Mouse (Mus musculus): ENCODE results near the gene Abi2.
A peak's percentile ranks its signal among the peaks of the same experiment; 100 is the strongest.

Abi2 gene

DNA sequence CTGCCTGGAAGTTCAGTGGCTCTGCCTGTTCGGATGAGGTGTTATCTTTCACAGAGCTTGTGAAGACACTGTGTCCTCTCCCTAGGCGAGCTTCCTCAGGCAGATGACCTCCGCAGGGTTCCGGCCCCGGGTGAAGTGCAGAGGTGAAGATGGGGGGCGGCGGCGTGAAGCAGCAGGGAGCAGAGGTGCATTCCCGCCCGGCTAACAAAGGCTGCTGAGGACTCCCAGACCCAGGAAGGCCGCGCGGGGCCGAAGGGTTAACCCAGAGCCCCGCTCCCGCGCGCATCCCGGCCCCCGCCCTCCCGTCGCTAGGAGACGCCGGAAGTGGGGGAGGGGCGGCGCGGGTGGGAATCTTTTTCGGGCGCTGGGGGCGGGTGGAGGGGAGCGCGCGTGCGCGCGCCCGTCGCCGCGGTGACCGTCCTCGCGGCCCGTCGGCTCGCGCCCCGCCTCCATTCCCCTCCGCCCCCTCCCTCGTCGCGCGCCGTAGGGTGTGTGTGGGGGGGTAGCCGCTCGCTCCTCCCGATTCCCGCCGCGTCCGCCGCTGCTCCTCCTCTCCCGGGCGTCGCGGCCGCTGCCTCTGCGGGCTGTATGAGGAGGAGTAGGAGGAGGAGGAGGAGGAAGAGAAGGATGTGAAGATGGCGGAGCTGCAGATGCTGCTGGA, at the start of gene Abi2:
Abi2 (plus strand) TSS at position 452 of the 661 bp plus-strand sequence.
- no peaks in the 10 kb centered on the region for H3K9me3 ChIP-seq (ENCODE audit: low read length)
- H3K4me3 ChIP-seq (replicated peaks; ENCODE audit: low read length): peak within 1 kb of the TSS; percentile 91
- TF ChIP-seq POU5F1 (IDR thresholded peaks at IDR 0.05; ENCODE audit: borderline replicate concordance, low read length) (no peak), NANOG (IDR thresholded peaks at IDR 0.05; ENCODE audit: borderline replicate concordance, low read length) (no peak), CTCF (conservative IDR thresholded peaks at IDR 0.05; ENCODE audit: low read length) (no peak)
- H3K4me1 ChIP-seq (replicated peaks; ENCODE audit: low read depth, low read length): peaks cover 48% of the 10 kb centered on the region
- H3K27me3 ChIP-seq (ENCODE audit: insufficient read depth, low read length): no peaks in the 10 kb centered on the region
- H3K36me3 ChIP-seq (ENCODE audit: insufficient read depth, low read length): no peaks in the 10 kb centered on the region

DNA sequence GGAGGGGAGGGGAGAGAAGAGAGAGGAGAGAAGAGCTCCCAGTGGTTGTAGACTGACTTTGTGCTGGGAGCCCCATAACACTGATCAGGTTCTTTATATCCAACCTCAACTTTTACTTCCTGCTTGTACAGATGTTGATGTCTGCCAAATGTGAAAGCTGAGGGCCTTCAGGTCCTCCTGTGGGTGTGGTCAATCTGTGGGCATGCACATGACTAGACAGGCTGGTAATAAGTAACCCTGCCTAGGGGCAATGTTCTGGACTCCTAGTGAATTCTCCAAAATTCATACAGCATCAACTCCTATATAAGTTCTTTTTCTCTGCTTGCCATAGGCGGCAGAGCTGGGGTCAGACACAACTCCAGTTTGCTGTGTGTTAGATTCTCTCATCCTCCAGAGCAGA, 47.8 kb upstream of the Abi2 start:
- Histone ChIP-seq H3K36me3 (ENCODE audit: insufficient read depth, low read length) (peaks cover 45% of the 10 kb centered on the region), H3K4me1 (replicated peaks; ENCODE audit: low read depth, low read length) (peaks cover 10% of the 10 kb centered on the region), H3K4me3 (replicated peaks; ENCODE audit: low read length) (no peak overlapping the region), H3K9me3 (ENCODE audit: low read length) (no peaks in the 10 kb centered on the region), H3K27me3 (ENCODE audit: insufficient read depth, low read length) (no peaks in the 10 kb centered on the region)
- TF ChIP-seq CTCF (conservative IDR thresholded peaks at IDR 0.05; ENCODE audit: low read length): no peak
- TF ChIP-seq NANOG (IDR thresholded peaks at IDR 0.05; ENCODE audit: borderline replicate concordance, low read length): no peak
- no peak for TF ChIP-seq POU5F1 (IDR thresholded peaks at IDR 0.05; ENCODE audit: borderline replicate concordance, low read length)

DNA sequence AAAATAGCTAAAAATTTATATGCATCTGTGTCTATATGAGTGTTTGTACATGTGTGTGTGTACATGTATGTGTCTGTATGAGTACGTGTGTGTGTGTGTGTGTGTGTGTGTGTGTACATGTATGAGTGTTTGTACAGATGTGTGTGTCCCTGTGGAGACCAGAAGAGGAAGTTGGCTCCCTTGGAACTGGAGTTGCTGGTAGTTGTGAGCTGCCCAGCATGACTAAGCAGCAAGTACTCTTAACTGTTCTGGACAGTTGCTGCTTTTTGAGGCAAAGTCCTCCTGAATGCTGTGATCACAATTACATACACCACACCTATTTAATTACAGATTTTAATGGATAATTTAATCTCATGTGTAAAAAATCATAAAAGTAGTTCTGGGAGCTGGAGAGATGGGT, 32.9 kb upstream of the Abi2 start:
- Histone ChIP-seq H3K4me1 (replicated peaks; ENCODE audit: low read depth, low read length) (no peaks in the 10 kb centered on the region), H3K4me3 (replicated peaks; ENCODE audit: low read length) (no peak overlapping the region), H3K36me3 (ENCODE audit: insufficient read depth, low read length) (peaks cover 77% of the 10 kb centered on the region), H3K27me3 (ENCODE audit: insufficient read depth, low read length) (no peaks in the 10 kb centered on the region), H3K9me3 (ENCODE audit: low read length) (peaks cover 17% of the 10 kb centered on the region)
- no peak for TF ChIP-seq NANOG (IDR thresholded peaks at IDR 0.05; ENCODE audit: borderline replicate concordance, low read length)
- no peak for TF ChIP-seq POU5F1 (IDR thresholded peaks at IDR 0.05; ENCODE audit: borderline replicate concordance, low read length)
- TF ChIP-seq CTCF (conservative IDR thresholded peaks at IDR 0.05; ENCODE audit: low read length): no peak

DNA sequence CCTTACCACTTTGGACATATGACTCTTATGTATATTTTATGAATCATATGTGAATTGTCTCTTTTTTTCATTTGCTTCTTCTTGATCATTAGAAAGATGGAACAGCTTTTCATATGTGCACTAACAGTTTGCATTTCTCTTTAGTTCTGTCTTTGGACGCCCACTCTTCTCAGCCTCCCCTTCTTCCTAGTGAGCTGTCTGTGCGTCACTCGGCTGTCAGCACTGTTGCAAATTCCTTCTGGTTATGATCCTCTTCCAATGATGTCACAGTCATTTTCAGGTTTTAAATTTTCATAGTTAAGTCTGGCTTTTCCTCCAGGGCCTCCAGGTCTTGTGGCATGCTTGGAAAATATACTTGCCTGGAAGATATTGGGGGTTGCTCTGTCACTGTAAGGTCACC, 27.5 kb upstream of the Abi2 start:
- H3K36me3 ChIP-seq (ENCODE audit: insufficient read depth, low read length): peaks cover 57% of the 10 kb centered on the region
- no peak for TF ChIP-seq NANOG (IDR thresholded peaks at IDR 0.05; ENCODE audit: borderline replicate concordance, low read length)
- no peak for TF ChIP-seq POU5F1 (IDR thresholded peaks at IDR 0.05; ENCODE audit: borderline replicate concordance, low read length)
- TF ChIP-seq CTCF (conservative IDR thresholded peaks at IDR 0.05; ENCODE audit: low read length): no peak
- no peak overlapping the region for H3K4me3 ChIP-seq (replicated peaks; ENCODE audit: low read length)
- H3K9me3 ChIP-seq (ENCODE audit: low read length): no peaks in the 10 kb centered on the region
- H3K4me1 ChIP-seq (replicated peaks; ENCODE audit: low read depth, low read length): no peaks in the 10 kb centered on the region
- no peaks in the 10 kb centered on the region for H3K27me3 ChIP-seq (ENCODE audit: insufficient read depth, low read length)

DNA sequence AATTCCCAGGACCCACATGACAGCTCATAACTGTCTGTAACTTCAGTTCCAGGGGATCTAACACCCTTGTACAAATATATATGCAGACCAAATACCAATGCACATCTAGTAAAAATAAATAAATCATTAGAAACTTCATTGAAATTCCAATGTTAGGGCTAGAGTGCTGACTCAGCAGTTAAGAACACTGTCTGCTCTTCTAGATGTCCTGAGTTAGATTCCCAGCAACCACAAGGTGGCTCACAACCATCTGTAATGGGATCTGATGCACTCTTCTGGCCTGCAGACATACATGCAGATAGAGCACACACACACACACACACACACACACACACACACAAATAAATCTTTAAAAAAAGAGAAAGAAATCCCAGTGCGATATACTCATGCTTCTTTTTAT, 4.6 kb upstream of the Abi2 start:
- Histone ChIP-seq H3K4me1 (replicated peaks; ENCODE audit: low read depth, low read length) (peaks cover 22% of the 10 kb centered on the region), H3K9me3 (ENCODE audit: low read length) (no peaks in the 10 kb centered on the region), H3K36me3 (ENCODE audit: insufficient read depth, low read length) (no peaks in the 10 kb centered on the region), H3K27me3 (ENCODE audit: insufficient read depth, low read length) (no peaks in the 10 kb centered on the region), H3K4me3 (replicated peaks; ENCODE audit: low read length) (no peak overlapping the region)
- TF ChIP-seq POU5F1 (IDR thresholded peaks at IDR 0.05; ENCODE audit: borderline replicate concordance, low read length) (no peak), CTCF (conservative IDR thresholded peaks at IDR 0.05; ENCODE audit: low read length) (0 out of 2 replicates have a peak, but pooled peaks have one; percentile 6)

DNA sequence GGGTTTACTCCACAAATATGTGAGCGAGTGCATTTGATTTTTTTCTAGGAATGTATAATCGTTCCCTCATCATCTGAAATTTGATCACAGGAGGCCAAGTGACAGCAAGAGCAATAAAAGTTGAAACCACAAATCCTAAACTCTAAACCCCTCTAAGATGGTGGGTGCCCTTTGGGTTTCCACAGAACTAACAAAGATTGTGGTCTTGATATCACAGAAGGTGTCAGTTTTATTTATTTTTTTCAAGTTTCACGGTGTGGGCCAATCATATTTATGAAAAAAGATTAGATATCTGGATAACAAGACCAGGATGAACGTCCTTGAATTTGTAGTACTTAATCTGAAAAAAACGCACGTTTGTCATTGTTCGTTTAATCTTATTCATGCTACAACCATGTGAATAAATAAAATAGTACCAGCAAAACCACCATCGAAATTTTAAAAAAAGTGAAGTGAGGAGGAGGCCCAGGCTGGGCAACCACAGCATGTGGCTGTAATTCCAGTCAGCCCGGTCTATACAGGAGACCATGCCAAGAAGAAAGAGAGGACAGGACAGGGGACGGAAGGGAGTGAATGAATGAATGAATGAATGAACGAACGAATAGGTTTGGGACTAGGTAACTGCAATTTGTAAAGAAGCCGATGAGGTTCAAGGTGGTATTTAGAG, 785 bp upstream of the Abi2 start:
- no peaks in the 10 kb centered on the region for H3K27me3 ChIP-seq (ENCODE audit: insufficient read depth, low read length)
- H3K4me3 ChIP-seq (replicated peaks; ENCODE audit: low read length): peak overlapping the region; percentile 91
- peaks cover 43% of the 10 kb centered on the region for H3K4me1 ChIP-seq (replicated peaks; ENCODE audit: low read depth, low read length)
- no peak for TF ChIP-seq CTCF (conservative IDR thresholded peaks at IDR 0.05; ENCODE audit: low read length)
- TF ChIP-seq POU5F1 (IDR thresholded peaks at IDR 0.05; ENCODE audit: borderline replicate concordance, low read length): no peak
- no peak for TF ChIP-seq NANOG (IDR thresholded peaks at IDR 0.05; ENCODE audit: borderline replicate concordance, low read length)
- no peaks in the 10 kb centered on the region for H3K9me3 ChIP-seq (ENCODE audit: low read length)
- H3K36me3 ChIP-seq (ENCODE audit: insufficient read depth, low read length): no peaks in the 10 kb centered on the region

DNA sequence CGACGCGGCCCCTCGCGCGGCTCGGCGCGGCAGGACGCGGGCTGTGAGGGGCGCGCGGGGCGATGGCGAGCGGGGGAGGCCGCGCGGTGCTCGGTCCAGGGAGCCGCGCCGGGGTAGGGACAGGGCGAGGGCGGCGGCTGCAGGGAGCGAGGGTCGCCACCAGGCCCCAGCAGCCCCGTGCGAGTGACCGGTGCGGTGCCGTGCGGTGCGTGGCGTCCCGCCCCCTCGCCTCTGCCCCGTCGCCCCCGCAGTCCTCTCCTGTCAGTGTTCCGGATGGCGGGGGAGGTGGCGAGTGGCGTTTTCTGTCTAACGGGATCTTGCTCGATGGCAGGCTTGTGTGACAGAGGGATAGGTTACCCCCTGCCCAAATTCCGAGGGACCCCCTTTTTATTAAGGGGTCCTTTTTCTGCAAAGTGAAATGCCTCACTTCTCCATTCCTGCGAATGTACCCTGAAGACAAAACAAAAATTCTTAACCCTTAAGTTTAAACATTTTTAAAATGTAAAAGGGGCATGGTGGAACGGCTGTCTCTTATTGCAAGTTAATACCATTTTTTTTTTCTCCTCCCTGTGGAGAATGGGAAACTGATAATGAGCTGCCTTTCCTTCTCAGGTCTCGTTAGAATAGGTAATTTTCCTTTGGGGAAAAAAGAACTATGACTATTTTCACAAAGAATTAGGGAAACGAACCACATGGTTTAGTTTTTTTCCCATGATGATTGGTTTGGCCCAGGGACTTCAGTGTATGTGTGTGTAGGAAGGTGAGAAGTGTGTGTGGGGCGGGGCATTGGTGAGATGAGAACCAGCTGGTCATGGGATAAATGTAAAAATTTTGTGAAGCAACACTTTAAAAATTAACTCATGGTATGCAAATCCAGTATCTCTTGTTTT, 754 bp downstream of the Abi2 start:
- Histone ChIP-seq H3K4me1 (replicated peaks; ENCODE audit: low read depth, low read length) (peaks cover 52% of the 10 kb centered on the region), H3K9me3 (ENCODE audit: low read length) (no peaks in the 10 kb centered on the region), H3K4me3 (replicated peaks; ENCODE audit: low read length) (peak overlapping the region; percentile 91), H3K27me3 (ENCODE audit: insufficient read depth, low read length) (no peaks in the 10 kb centered on the region), H3K36me3 (ENCODE audit: insufficient read depth, low read length) (no peaks in the 10 kb centered on the region)
- TF ChIP-seq POU5F1 (IDR thresholded peaks at IDR 0.05; ENCODE audit: borderline replicate concordance, low read length): no peak
- TF ChIP-seq NANOG (IDR thresholded peaks at IDR 0.05; ENCODE audit: borderline replicate concordance, low read length): no peak
- TF ChIP-seq CTCF (conservative IDR thresholded peaks at IDR 0.05; ENCODE audit: low read length): no peak

DNA sequence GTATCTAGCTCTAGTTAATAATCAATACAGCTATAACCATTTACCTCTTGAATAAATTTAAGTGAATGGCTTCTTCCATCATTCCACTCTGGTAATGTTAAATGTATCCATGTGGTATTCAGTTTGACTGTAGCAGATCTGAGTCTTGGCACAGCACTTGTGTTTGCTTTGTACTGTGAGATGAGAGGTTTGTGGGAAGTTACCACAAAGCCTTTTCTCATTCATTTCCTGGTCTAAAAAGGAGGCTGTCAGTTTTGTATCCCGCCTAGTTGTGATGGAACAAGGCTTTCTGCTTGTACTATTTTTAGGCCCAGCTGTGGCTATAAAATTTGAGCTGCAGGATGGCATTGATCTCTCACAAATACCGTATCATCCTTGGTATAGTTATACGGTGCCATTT, 7.3 kb downstream of the Abi2 start:
- TF ChIP-seq CTCF (conservative IDR thresholded peaks at IDR 0.05; ENCODE audit: low read length) (no peak), POU5F1 (IDR thresholded peaks at IDR 0.05; ENCODE audit: borderline replicate concordance, low read length) (no peak), NANOG (IDR thresholded peaks at IDR 0.05; ENCODE audit: borderline replicate concordance, low read length) (no peak)

More for the DNA sequence above, 7.3 kb downstream of the Abi2 start:
- H3K27me3 ChIP-seq (ENCODE audit: insufficient read depth, low read length): no peaks in the 10 kb centered on the region
- peaks cover 35% of the 10 kb centered on the region for H3K4me1 ChIP-seq (replicated peaks; ENCODE audit: low read depth, low read length)
- no peaks in the 10 kb centered on the region for H3K36me3 ChIP-seq (ENCODE audit: insufficient read depth, low read length)
- H3K9me3 ChIP-seq (ENCODE audit: low read length): no peaks in the 10 kb centered on the region
- no peak overlapping the region for H3K4me3 ChIP-seq (replicated peaks; ENCODE audit: low read length)

All from E14TG2a.4 (cell line).